Comparison of ENCODE assay signal across 8 mouse cellular contexts in the genomic region with DNA sequence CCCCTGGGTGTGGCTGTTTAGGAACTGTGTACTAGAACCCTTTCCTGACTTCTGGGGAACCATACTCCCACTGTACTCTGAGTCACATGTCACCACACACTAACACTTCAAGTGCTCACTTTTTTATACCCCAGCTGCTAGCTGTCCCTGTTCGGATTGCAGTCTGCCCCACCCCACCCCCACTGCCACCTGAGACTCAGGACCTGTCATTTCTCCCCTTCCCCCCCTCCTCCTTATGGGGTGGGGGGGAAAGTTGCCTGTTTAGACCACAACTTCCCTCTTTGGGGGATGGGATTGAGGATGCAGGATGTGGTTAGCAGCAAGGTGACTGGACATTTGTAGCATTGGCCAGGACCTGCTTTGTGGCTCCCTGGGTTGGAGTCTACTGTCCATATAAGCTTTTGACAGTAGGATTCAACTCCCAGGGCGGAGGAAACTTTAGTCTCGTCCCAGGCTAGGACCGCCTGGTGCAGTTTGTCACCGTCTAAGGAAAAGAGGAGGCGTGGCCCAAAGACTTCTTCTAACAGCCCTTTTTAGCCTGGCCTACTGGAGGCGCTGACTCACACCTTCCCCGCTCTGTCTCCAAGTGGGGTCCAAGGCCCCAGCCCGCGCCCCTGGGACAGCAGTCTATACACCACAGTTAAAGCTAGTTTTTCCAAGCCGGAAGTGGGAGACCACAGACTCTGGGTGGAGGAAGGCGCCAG. TPM values are rescaled to one million over a fixed set of nuclear protein-coding genes. Genes with fewer than 3 reads are reported as not detected.
DNase-seq lines count a peak whose midpoint lies in the region; ATAC-seq lines count a peak whose summit lies in the region.

No protein-coding gene starts in this region.

- peaks cover 24% of the 10 kb centered on the region for H3K4me1 ChIP-seq in heart, embryonic 13.5 days
- H3K4me1 ChIP-seq in embryonic facial prominence, embryonic 11.5 days (ENCODE audit: control insufficient read depth, insufficient read depth, low read length) = no peaks in the 10 kb centered on the region
- H3K4me1 ChIP-seq in liver, embryonic 15.5 days (replicated peaks) = peaks cover 34% of the 10 kb centered on the region

- peak overlapping the region; percentile 45 for H3K4me3 ChIP-seq in heart, embryonic 13.5 days
- no peak overlapping the region for H3K4me3 ChIP-seq in embryonic facial prominence, embryonic 11.5 days (ENCODE audit: low read depth, low read length)
- H3K4me3 ChIP-seq in liver, embryonic 15.5 days (replicated peaks) = peak overlapping the region; percentile 36

- H3K27me3 ChIP-seq in heart, embryonic 13.5 days (replicated peaks) = no peaks in the 10 kb centered on the region
- H3K27me3 ChIP-seq in embryonic facial prominence, embryonic 11.5 days (ENCODE audit: control insufficient read depth, insufficient read depth, low read length) = no peaks in the 10 kb centered on the region
- H3K27me3 ChIP-seq in liver, embryonic 15.5 days = 0 out of 2 replicates have a peak, but pooled peaks cover 4% of the 10 kb centered on the region

- peak overlapping the region; percentile 71 for H3K4me2 ChIP-seq in heart, embryonic 13.5 days
- peak overlapping the region; percentile 4; the same call in 1 of the 2 replicates for H3K4me2 ChIP-seq in embryonic facial prominence, embryonic 11.5 days (ENCODE audit: low read depth, low read length)
- H3K4me2 ChIP-seq in liver, embryonic 15.5 days = peak overlapping the region; percentile 65

- peak overlapping the region; percentile 73 for H3K9ac ChIP-seq in heart, embryonic 13.5 days
- no peak overlapping the region for H3K9ac ChIP-seq in embryonic facial prominence, embryonic 11.5 days (replicated peaks; ENCODE audit: low read length)
- H3K9ac ChIP-seq in liver, embryonic 15.5 days = no peak overlapping the region

- 16% methylated on average over 12 of the region's 12 CpGs for WGBS in heart, embryonic 13.5 days
- 36% methylated on average over 12 of the region's 12 CpGs for WGBS in embryonic facial prominence, embryonic 11.5 days
- WGBS in liver, embryonic 15.5 days (ENCODE audit: insufficient replicate concordance) = 22% methylated on average over 12 of the region's 12 CpGs

- H3K36me3 ChIP-seq in heart, embryonic 13.5 days = peaks cover 6% of the 10 kb centered on the region
- no peaks in the 10 kb centered on the region for H3K36me3 ChIP-seq in embryonic facial prominence, embryonic 11.5 days (replicated peaks; ENCODE audit: control insufficient read depth, insufficient read depth, low read depth, low read length)
- H3K36me3 ChIP-seq in liver, embryonic 15.5 days (replicated peaks) = no peaks in the 10 kb centered on the region

- intact Hi-C loops in heart, postnatal 25 days (cut with DNase I) = no loop called here

- no peak for ATAC-seq in heart, embryonic 13.5 days (ENCODE audit: extremely low read depth, insufficient number of reproducible peaks, low FRiP score, low TSS enrichment)
- ATAC-seq in embryonic facial prominence, embryonic 11.5 days (replicated peaks; ENCODE audit: insufficient number of reproducible peaks, low FRiP score, low TSS enrichment, low read depth) = no peak
- 0 out of 2 replicates have a peak, but pooled peaks have one; percentile 5 for ATAC-seq in liver, embryonic 15.5 days (ENCODE audit: insufficient read depth)

- peak overlapping the region; percentile 54 for H3K27ac ChIP-seq in heart, embryonic 13.5 days (replicated peaks)
- no peak overlapping the region for H3K27ac ChIP-seq in embryonic facial prominence, embryonic 11.5 days (replicated peaks; ENCODE audit: low read depth, low read length)
- 0 out of 2 replicates have a peak overlapping the region, but pooled peaks have one; percentile 33 for H3K27ac ChIP-seq in liver, embryonic 15.5 days (replicated peaks)

- no peak for DNase-seq in heart, postnatal 25 days (ENCODE audit: low spot score)
- peak; percentile 56 for DNase-seq in CD4-positive, CD25-positive, alpha-beta regulatory T cell, adult 2 months (ENCODE audit: low read depth, low spot score)
- no peak for DNase-seq in embryonic facial prominence, embryonic 11.5 days (ENCODE audit: low spot score)
- DNase-seq in thymus, postnatal 0 days (ENCODE audit: low spot score) = peak; percentile 54
- no peak for DNase-seq in frontal cortex, postnatal 25 days (ENCODE audit: low spot score in 2 of 2)
- DNase-seq in right cerebral cortex, postnatal 36 days (ENCODE audit: low spot score in 2 of 2) = no peak

- H3K9me3 ChIP-seq in heart, embryonic 13.5 days = no peaks in the 10 kb centered on the region
- H3K9me3 ChIP-seq in embryonic facial prominence, embryonic 11.5 days (replicated peaks; ENCODE audit: control insufficient read depth, low read length) = no peaks in the 10 kb centered on the region
- H3K9me3 ChIP-seq in liver, embryonic 15.5 days (replicated peaks) = no peaks in the 10 kb centered on the region

RNA-seq across cellular contexts. Expression of a gene that starts 2.5 kb away (rescaled TPM):
- polyA plus RNA-seq in heart, embryonic 13.5 days (2015; fragmentation: Nextera tagmentation; extraction: Ambion mirVana) = 157 and 175 TPM in 2 replicates
- 10 to 100 TPM; 41.6 to 54.1 TPM for total RNA-seq in heart, postnatal 25 days (2021)
- 56.3 TPM in 2 replicates for polyA plus RNA-seq in embryonic facial prominence, embryonic 11.5 days (2014; fragmentation: Nextera tagmentation; extraction: Ambion mirVana)
- polyA plus RNA-seq in liver, embryonic 15.5 days (2015; fragmentation: Nextera tagmentation; extraction: Ambion mirVana) = 27.5 and 28.8 TPM in 2 replicates
- polyA plus RNA-seq in thymus, postnatal 0 days (2015; fragmentation: Nextera tagmentation; extraction: Ambion mirVana) = 81.2 and 84.1 TPM in 2 replicates

RNA-seq across cellular contexts. Expression of a gene that starts 7.3 kb away (rescaled TPM):
- 0.11 and 0.25 TPM in 2 replicates for polyA plus RNA-seq in heart, embryonic 13.5 days (2015; fragmentation: Nextera tagmentation; extraction: Ambion mirVana)
- total RNA-seq in heart, postnatal 25 days (2021) = 10 to 100 TPM; 24.1 to 26.0 TPM
- 0.10 and 0.15 TPM in 2 replicates for polyA plus RNA-seq in embryonic facial prominence, embryonic 11.5 days (2014; fragmentation: Nextera tagmentation; extraction: Ambion mirVana)
- 0.09 and 0.12 TPM in 2 replicates for polyA plus RNA-seq in liver, embryonic 15.5 days (2015; fragmentation: Nextera tagmentation; extraction: Ambion mirVana)
- 0.49 and 0.55 TPM in 2 replicates for polyA plus RNA-seq in thymus, postnatal 0 days (2015; fragmentation: Nextera tagmentation; extraction: Ambion mirVana)

RNA-seq across cellular contexts. Expression of a gene that starts 16.7 kb away (rescaled TPM):
- 7.0 and 7.3 TPM in 2 replicates for polyA plus RNA-seq in heart, embryonic 13.5 days (2015; fragmentation: Nextera tagmentation; extraction: Ambion mirVana)
- total RNA-seq in heart, postnatal 25 days (2021) = 10 to 100 TPM; 16.5 to 19.9 TPM
- 2.6 and 2.9 TPM in 2 replicates for polyA plus RNA-seq in embryonic facial prominence, embryonic 11.5 days (2014; fragmentation: Nextera tagmentation; extraction: Ambion mirVana)
- 1.1 and 1.5 TPM in 2 replicates for polyA plus RNA-seq in liver, embryonic 15.5 days (2015; fragmentation: Nextera tagmentation; extraction: Ambion mirVana)
- 5.3 and 6.2 TPM in 2 replicates for polyA plus RNA-seq in thymus, postnatal 0 days (2015; fragmentation: Nextera tagmentation; extraction: Ambion mirVana)

RNA-seq across cellular contexts. Expression of a gene that starts 23.2 kb away (rescaled TPM):
- polyA plus RNA-seq in heart, embryonic 13.5 days (2015; fragmentation: Nextera tagmentation; extraction: Ambion mirVana) = 28.3 and 30.2 TPM in 2 replicates
- 10 to 100 TPM; 19.5 to 21.3 TPM for total RNA-seq in heart, postnatal 25 days (2021)
- 42.2 and 44.2 TPM in 2 replicates for polyA plus RNA-seq in embryonic facial prominence, embryonic 11.5 days (2014; fragmentation: Nextera tagmentation; extraction: Ambion mirVana)
- polyA plus RNA-seq in liver, embryonic 15.5 days (2015; fragmentation: Nextera tagmentation; extraction: Ambion mirVana) = 13.3 and 14.1 TPM in 2 replicates
- 28.8 and 28.9 TPM in 2 replicates for polyA plus RNA-seq in thymus, postnatal 0 days (2015; fragmentation: Nextera tagmentation; extraction: Ambion mirVana)

RNA-seq across cellular contexts. Expression of a gene that starts 35.5 kb away (rescaled TPM):
- 0.55 and 0.75 TPM in 2 replicates for polyA plus RNA-seq in heart, embryonic 13.5 days (2015; fragmentation: Nextera tagmentation; extraction: Ambion mirVana)
- 1 to 10 TPM; 1.7 to 2.4 TPM for total RNA-seq in heart, postnatal 25 days (2021)
- polyA plus RNA-seq in embryonic facial prominence, embryonic 11.5 days (2014; fragmentation: Nextera tagmentation; extraction: Ambion mirVana) = 5.3 and 5.8 TPM in 2 replicates
- 0.33 and 0.36 TPM in 2 replicates for polyA plus RNA-seq in liver, embryonic 15.5 days (2015; fragmentation: Nextera tagmentation; extraction: Ambion mirVana)
- polyA plus RNA-seq in thymus, postnatal 0 days (2015; fragmentation: Nextera tagmentation; extraction: Ambion mirVana) = 0.40 and 0.55 TPM in 2 replicates

Comparison
In these comparisons a context has a peak if more than half of its experiments do, and no peak if none do; other contexts are left out.
1. H3K4me2 ChIP-seq: peak in every context shown above with its lines; median percentile 71 in heart, embryonic 13.5 days; 65 in liver, embryonic 15.5 days; 4 in embryonic facial prominence, embryonic 11.5 days.
2. DNase-seq: peak in CD4-positive, CD25-positive, alpha-beta regulatory T cell, adult 2 months (single experiment) and thymus, postnatal 0 days (single experiment); none in heart, postnatal 25 days (single experiment), embryonic facial prominence, embryonic 11.5 days (single experiment), frontal cortex, postnatal 25 days (0 of 2) and right cerebral cortex, postnatal 36 days (0 of 2).